1 mouse cellular context compared by ENCODE assay signal in the genomic region with DNA sequence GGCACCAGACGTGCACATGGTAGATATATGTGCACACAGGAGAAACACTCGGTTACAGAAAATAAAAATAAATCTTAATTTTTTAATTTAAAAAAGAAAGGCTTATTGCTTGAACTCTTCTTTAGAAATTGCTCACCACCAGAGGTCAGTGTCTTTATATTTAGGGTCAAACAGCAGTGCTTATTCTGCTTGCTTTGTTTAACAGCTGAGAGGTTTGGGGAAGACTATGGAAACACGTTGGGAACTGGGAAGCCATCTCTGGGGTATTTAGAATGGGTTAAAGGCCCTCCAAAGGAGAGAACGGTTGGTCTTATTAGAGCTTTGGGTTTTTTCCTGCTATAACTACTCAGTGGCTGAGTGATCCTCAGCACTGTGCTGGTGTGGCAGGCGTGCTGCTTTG.
TF ChIP-seq lines count a peak whose summit lies in the region.

No protein-coding gene starts in this region.

TF ChIP-seq in CH12.LX, 34 proteins besides CTCF, POLR2A, EP300 and RAD21:
- TF ChIP-seq NRF1 (IDR thresholded peaks at IDR 0.05; ENCODE audit: low read depth, low read length), result no peak
- peak; percentile 16; the same call in 1 of the 2 replicates for TF ChIP-seq SMC3 (IDR thresholded peaks at IDR 0.05; ENCODE audit: low read depth, low read length)
